Mouse (Mus musculus): Measurements from ENCODE around the gene Arhgef3.

DNA sequence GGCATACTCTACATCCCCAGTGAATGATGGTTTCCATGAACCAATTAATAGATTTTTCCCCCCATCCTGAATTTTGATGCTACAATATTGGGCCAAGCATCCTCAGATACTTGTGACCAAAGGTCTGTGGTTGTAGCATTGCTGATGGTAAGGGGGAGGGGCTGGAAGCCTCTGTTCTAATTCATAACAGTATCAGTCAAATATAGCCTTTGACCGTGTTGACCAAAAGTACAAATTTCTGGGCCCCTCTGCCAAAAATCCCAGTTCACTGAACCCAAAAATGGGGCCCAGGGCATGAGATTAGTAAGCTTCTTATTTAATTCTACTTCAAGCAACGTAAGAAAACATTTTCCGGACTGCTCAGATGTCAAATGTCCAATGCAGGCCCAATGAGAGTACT lies 214.3 kb downstream of the Arhgef3 start:
- TF ChIP-seq CTCF (IDR thresholded peaks at IDR 0.05; ENCODE audit: insufficient read depth, low read length): no peak
- no peak for TF ChIP-seq POLR2A (IDR thresholded peaks at IDR 0.05; ENCODE audit: borderline replicate concordance, extremely low read depth, low read depth, low read length)

Data from lung, adult 2 months (tissue).